Mouse (Mus musculus) midbrain, embryonic 14.5 days (tissue): ENCODE measurements around the gene Arl4d. TPM values are rescaled to one million over a fixed set of nuclear protein-coding genes. Genes with fewer than 3 reads are reported as not detected.

Experiments
- ATAC-seq: fragments of 200-750 bp; cut with Nextera tagmentation; 2 replicates; pipeline ENCODE4 v1.8.0; 2017; ENCODE audit warnings: moderate number of reproducible peaks, moderate library complexity; ENCODE audit not compliant: low FRiP score, low TSS enrichment
- DNase-seq: peaks from one replicate; pipeline ENCODE4 v3.0.0-alpha.2; 2015
- H3K27ac ChIP-seq: fragments of 300-500 bp; sonication (generic); replicated peaks from 2 replicates; pipeline ENCODE4 v1.5.1; 2014; ENCODE audit warnings: mild to moderate bottlenecking, low read depth, low read length, moderate library complexity
- H3K27me3 ChIP-seq: fragments of 300-500 bp; sonication (generic); 2 replicates; pipeline ENCODE4 v1.6.1; 2014; ENCODE audit warnings: low read length, control low read depth, mixed read lengths; ENCODE audit not compliant: control insufficient read depth, insufficient read depth
- H3K36me3 ChIP-seq: fragments of 300-500 bp; sonication (generic); 2 replicates; pipeline ENCODE4 v1.6.1; 2014; ENCODE audit warnings: low read length, control low read depth; ENCODE audit not compliant: control insufficient read depth, insufficient read depth
- H3K4me1 ChIP-seq: fragments of 300-500 bp; sonication (generic); 2 replicates; pipeline ENCODE4 v1.6.1; 2014; ENCODE audit warnings: mild to moderate bottlenecking, antibody characterized with exemption, low read length, control low read depth; ENCODE audit not compliant: control insufficient read depth, insufficient read depth
- H3K4me2 ChIP-seq: fragments of 300-500 bp; sonication (generic); 2 replicates; pipeline ENCODE4 v1.6.1; 2014; ENCODE audit warnings: mild to moderate bottlenecking, low read length, moderate library complexity
- H3K4me3 ChIP-seq: fragments of 300-500 bp; sonication (generic); replicated peaks from 2 replicates; pipeline ENCODE4 v1.5.1; 2014; ENCODE audit warnings: low read depth, low read length
- H3K9ac ChIP-seq: fragments of 300-500 bp; sonication (generic); replicated peaks from 2 replicates; pipeline ENCODE4 v1.6.1; 2014; ENCODE audit warnings: mild to moderate bottlenecking, low read length, moderate library complexity
- H3K9me3 ChIP-seq: fragments of 300-500 bp; sonication (generic); 2 replicates; pipeline ENCODE4 v1.6.1; 2016; ENCODE audit warnings: low read length, control low read depth, mixed read lengths; ENCODE audit not compliant: control insufficient read depth
- WGBS: fragments of 180-500 bp; shearing (Covaris S2); extraction: QIAGEN DNeasy Blood & Tissue Kit; methylation state at CpG from one replicate; pipeline ENCODE4 v1.1.7; 2014; 5-methylcytosine and 5-hydroxymethylcytosine counted together
- polyA plus RNA-seq: library from polyadenylated mRNA; unstranded; fragments of >200 nt; fragmentation: Nextera tagmentation; extraction: Ambion mirVana; gene quantifications from 2 replicates; pipeline ENCODE4 v1.2.1, GENCODE M21; 2014

The Arl4d gene
- polyA plus RNA-seq, 1 experiment from 2014 or later: 3.9 TPM

GRCm38 (mm10) chr11:101714012-101714411 lies 48.7 kb downstream of the Arl4d start:
- H3K27me3 ChIP-seq: no peaks in the 10 kb centered on the region
- H3K4me1 ChIP-seq: 0 out of 2 replicates have a peak, but pooled peaks cover 4% of the 10 kb centered on the region
- DNase-seq (peak; percentile 3), ATAC-seq (no peak)
- WGBS: 59% methylated on average over 7 of the region's 7 CpGs
- H3K9me3 ChIP-seq: no peaks in the 10 kb centered on the region
- H3K36me3 ChIP-seq: no peaks in the 10 kb centered on the region
- no peak overlapping the region for H3K9ac ChIP-seq
- no peak overlapping the region for H3K4me2 ChIP-seq
- no peak overlapping the region for H3K4me3 ChIP-seq
- H3K27ac ChIP-seq: no peak overlapping the region

Other genes starting within 250 kb of the Arl4d start
- 90.7 and 101 TPM in 2 replicates for gene Aarsd1, start 247.9 kb upstream of the Arl4d start, polyA plus RNA-seq
- gene Gm27029, start 240.7 kb upstream of the Arl4d start, polyA plus RNA-seq: 7.5 and 7.6 TPM in 2 replicates
- gene Rundc1, start 240.5 kb upstream of the Arl4d start, polyA plus RNA-seq: 21.1 and 23.1 TPM in 2 replicates
- gene Ptges3l, start 240.2 kb upstream of the Arl4d start, polyA plus RNA-seq: 1.1 TPM in 2 replicates
- 301 and 329 TPM in 2 replicates for gene Rpl27, start 223.2 kb upstream of the Arl4d start, polyA plus RNA-seq
- gene Ifi35, start 217.1 kb upstream of the Arl4d start, polyA plus RNA-seq: 1.5 and 5.9 TPM in 2 replicates
- gene Rnd2, start 200.5 kb upstream of the Arl4d start, polyA plus RNA-seq: 58.6 and 72.6 TPM in 2 replicates
- 99.9 and 129 TPM in 2 replicates for gene Vat1, start 199.3 kb upstream of the Arl4d start, polyA plus RNA-seq
- gene Brca1, start 113.6 kb upstream of the Arl4d start, polyA plus RNA-seq: 1.6 and 4.1 TPM in 2 replicates
- gene Nbr1, start 113.4 kb upstream of the Arl4d start, polyA plus RNA-seq: 69.2 and 101 TPM in 2 replicates
- 1.2 and 3.5 TPM in 2 replicates for gene Tmem106a, start 83.3 kb upstream of the Arl4d start, polyA plus RNA-seq
- not detected in 2 replicates for gene Gm11634, start 66.3 kb upstream of the Arl4d start, polyA plus RNA-seq
- 13.2 and 14.0 TPM in 2 replicates for gene Rdm1, start 38.3 kb upstream of the Arl4d start, polyA plus RNA-seq
- 29.2 and 35.4 TPM in 2 replicates for gene Dhx8, start 67.4 kb downstream of the Arl4d start, polyA plus RNA-seq
- gene Etv4, start 119.8 kb downstream of the Arl4d start, polyA plus RNA-seq: 4.0 and 6.9 TPM in 2 replicates
- gene Meox1, start 228.8 kb downstream of the Arl4d start, polyA plus RNA-seq: 0.25 and 0.40 TPM in 2 replicates